Mouse (Mus musculus) kidney, adult 2 months (tissue): Measurements from ENCODE around the gene Spata16.

ENCODE experiments used
- CTCF ChIP-seq: fragments of 200-500 bp; conservative IDR thresholded peaks from 2 replicates; pipeline ENCODE4 v1.5.1; 2011; ENCODE audit warnings: low read depth, mild to moderate bottlenecking, control low read depth, low read length, moderate library complexity, mixed read lengths; ENCODE audit not compliant: insufficient read depth, insufficient read length
- POLR2A ChIP-seq: fragments of 200-500 bp; IDR thresholded peaks from one replicate; pipeline ENCODE4 v1.6.1; 2011; ENCODE audit warnings: low read depth, low read length, control low read depth

GRCm38 (mm10) chr3:27030067-27030857 lies 392.8 kb downstream of the Spata16 start:
- TF ChIP-seq CTCF (no peak), POLR2A (no peak)
